Mouse (Mus musculus): Measurements from ENCODE around the gene Rora. TPM values are rescaled to one million over a fixed set of nuclear protein-coding genes. Genes with fewer than 3 reads are reported as not detected.

Rora gene
- total RNA-seq, 2 experiments from 2014 or later, result 54.8 to 56.1 TPM

- no peak for DNase-seq
Measured at GRCm38 (mm10) chr9:68688151-68688550, 34.6 kb downstream of the Rora start.

- no peak for DNase-seq
Measured at GRCm38 (mm10) chr9:68689351-68689750, 35.8 kb downstream of the Rora start.

- DNase-seq, result no peak
Measured at GRCm38 (mm10) chr9:68694889-68695495, 41.4 kb downstream of the Rora start.

- no peak for DNase-seq
Measured at GRCm38 (mm10) chr9:68695496-68695969, 41.9 kb downstream of the Rora start.

GRCm38 (mm10) chr9:68696425-68696956 is 42.9 kb downstream of the Rora start:
- DNase-seq, result no peak

GRCm38 (mm10) chr9:68699341-68699740 is 45.8 kb downstream of the Rora start:
- DNase-seq, result no peak

GRCm38 (mm10) chr9:68699856-68700255 is 46.3 kb downstream of the Rora start:
- DNase-seq, result no peak

GRCm38 (mm10) chr9:68707636-68708035 is 54.0 kb downstream of the Rora start:
- DNase-seq, result no peak

- DNase-seq, result no peak
Measured at GRCm38 (mm10) chr9:68709232-68709631, 55.6 kb downstream of the Rora start.

GRCm38 (mm10) chr9:68710893-68711654 is 57.5 kb downstream of the Rora start:
- DNase-seq, result no peak

GRCm38 (mm10) chr9:68716961-68717360 is 63.4 kb downstream of the Rora start:
- DNase-seq, result no peak

- DNase-seq, result no peak
Measured at GRCm38 (mm10) chr9:68718427-68718826, 64.8 kb downstream of the Rora start.

- no peak for DNase-seq
Measured at GRCm38 (mm10) chr9:68719286-68719685, 65.7 kb downstream of the Rora start.

GRCm38 (mm10) chr9:68724636-68725285 is 71.2 kb downstream of the Rora start:
- peak; percentile 84 for DNase-seq

- peak; percentile 49 for DNase-seq
Measured at GRCm38 (mm10) chr9:68727166-68727855, 73.7 kb downstream of the Rora start.

- DNase-seq, result no peak
Measured at GRCm38 (mm10) chr9:68731438-68731837, 77.9 kb downstream of the Rora start.

GRCm38 (mm10) chr9:68732929-68733328 is 79.3 kb downstream of the Rora start:
- DNase-seq, result no peak

- peak; percentile 48 for DNase-seq
Measured at GRCm38 (mm10) chr9:68735886-68736285, 82.3 kb downstream of the Rora start.

- no peak for DNase-seq
Measured at GRCm38 (mm10) chr9:68737197-68737736, 83.7 kb downstream of the Rora start.

GRCm38 (mm10) chr9:68745931-68746646 is 92.5 kb downstream of the Rora start:
- DNase-seq, result no peak

GRCm38 (mm10) chr9:68756976-68757375 is 103.4 kb downstream of the Rora start:
- DNase-seq, result peak; percentile 59
